Mouse (Mus musculus): ENCODE measurements around the gene Stox2. TPM values are rescaled to one million over a fixed set of nuclear protein-coding genes. Genes with fewer than 3 reads are reported as not detected.
"Not testable (repeated sequence)": the region's sequence is repeated elsewhere in the genome, so short reads cannot be mapped to it uniquely, and the experiment has no call there.

Gene Stox2
- polyA plus RNA-seq, 1 experiment from 2014 or later = 7.4 TPM

GRCm38 (mm10) chr8:47480039-47480438 lies 33.9 kb upstream of the Stox2 start:
- WGBS = 77% methylated on average over 7 of the region's 7 CpGs
- DNase-seq (ENCODE audit: low spot score) (no peak), ATAC-seq (peak; percentile 19; the same call in 1 of the 2 replicates)
- Histone ChIP-seq H3K4me2 (replicated peaks; ENCODE audit: low read depth, low read length) (no peak overlapping the region), H3K4me3 (ENCODE audit: low read depth, low read length) (no peak overlapping the region), H3K9ac (replicated peaks; ENCODE audit: low read depth) (no peak overlapping the region), H3K27ac (ENCODE audit: low read length) (no peak overlapping the region), H3K27me3 (replicated peaks; ENCODE audit: insufficient read depth, low read length) (no peaks in the 10 kb centered on the region), H3K4me1 (ENCODE audit: insufficient read depth, low read depth, low read length) (no peaks in the 10 kb centered on the region), H3K36me3 (ENCODE audit: insufficient read depth, low read length) (no peaks in the 10 kb centered on the region), H3K9me3 (ENCODE audit: low read length) (no peaks in the 10 kb centered on the region)
- TF ChIP-seq CTCF (IDR thresholded peaks at IDR 0.05) (no peak), EP300 (IDR thresholded peaks at IDR 0.05) (no peak)

- Histone ChIP-seq H3K9ac (replicated peaks; ENCODE audit: low read depth) (no peak overlapping the region), H3K27me3 (replicated peaks; ENCODE audit: insufficient read depth, low read length) (no peaks in the 10 kb centered on the region), H3K4me3 (ENCODE audit: low read depth, low read length) (no peak overlapping the region), H3K4me1 (ENCODE audit: insufficient read depth, low read depth, low read length) (no peaks in the 10 kb centered on the region), H3K9me3 (ENCODE audit: low read length) (no peaks in the 10 kb centered on the region), H3K36me3 (ENCODE audit: insufficient read depth, low read length) (no peaks in the 10 kb centered on the region), H3K4me2 (replicated peaks; ENCODE audit: low read depth, low read length) (no peak overlapping the region), H3K27ac (ENCODE audit: low read length) (no peak overlapping the region)
- DNase-seq (ENCODE audit: low spot score) (peak; percentile 46), ATAC-seq (peak; percentile 62)
- TF ChIP-seq EP300 (IDR thresholded peaks at IDR 0.05) (no peak), CTCF (IDR thresholded peaks at IDR 0.05) (no peak)
- 41% methylated on average over 10 of the region's 10 CpGs for WGBS
These were observed 15.5 kb upstream of the Stox2 start for GRCm38 (mm10) chr8:47461650-47462049.

- peak; percentile 15 for DNase-seq (ENCODE audit: low spot score)
- no peaks in the 10 kb centered on the region for H3K4me1 ChIP-seq (ENCODE audit: insufficient read depth, low read depth, low read length)
- H3K9ac ChIP-seq (replicated peaks; ENCODE audit: low read depth) = no peak overlapping the region
- no peak for ATAC-seq
- H3K27ac ChIP-seq (ENCODE audit: low read length) = no peak overlapping the region
- H3K27me3 ChIP-seq (replicated peaks; ENCODE audit: insufficient read depth, low read length) = no peaks in the 10 kb centered on the region
- H3K4me3 ChIP-seq (ENCODE audit: low read depth, low read length) = no peak overlapping the region
- H3K36me3 ChIP-seq (ENCODE audit: insufficient read depth, low read length) = no peaks in the 10 kb centered on the region
- TF ChIP-seq CTCF (IDR thresholded peaks at IDR 0.05) = no peak
- peak; percentile 29 for TF ChIP-seq EP300 (IDR thresholded peaks at IDR 0.05)
- 27% methylated on average over 6 of the region's 6 CpGs for WGBS
- no peaks in the 10 kb centered on the region for H3K9me3 ChIP-seq (ENCODE audit: low read length)
- H3K4me2 ChIP-seq (replicated peaks; ENCODE audit: low read depth, low read length) = no peak overlapping the region
These were observed 13.1 kb upstream of the Stox2 start for GRCm38 (mm10) chr8:47459216-47459749.

- WGBS = 81% methylated on average over 10 of the region's 10 CpGs
- Histone ChIP-seq H3K4me3 (ENCODE audit: low read depth, low read length) (no peak overlapping the region), H3K27ac (ENCODE audit: low read length) (no peak overlapping the region), H3K9me3 (ENCODE audit: low read length) (no peaks in the 10 kb centered on the region), H3K9ac (replicated peaks; ENCODE audit: low read depth) (no peak overlapping the region), H3K4me2 (replicated peaks; ENCODE audit: low read depth, low read length) (no peak overlapping the region), H3K4me1 (ENCODE audit: insufficient read depth, low read depth, low read length) (no peaks in the 10 kb centered on the region), H3K36me3 (ENCODE audit: insufficient read depth, low read length) (no peaks in the 10 kb centered on the region), H3K27me3 (replicated peaks; ENCODE audit: insufficient read depth, low read length) (no peaks in the 10 kb centered on the region)
- ATAC-seq (no peak), DNase-seq (ENCODE audit: low spot score) (no peak)
- TF ChIP-seq EP300 (IDR thresholded peaks at IDR 0.05) = no peak
- no peak for TF ChIP-seq CTCF (IDR thresholded peaks at IDR 0.05)
These were observed 12.4 kb upstream of the Stox2 start for GRCm38 (mm10) chr8:47458591-47458990.

GRCm38 (mm10) chr8:47449211-47449610 lies 3.0 kb upstream of the Stox2 start:
- not testable (repeated sequence) for DNase-seq (ENCODE audit: low spot score); H3K27me3 ChIP-seq (replicated peaks; ENCODE audit: insufficient read depth, low read length); H3K36me3 ChIP-seq (ENCODE audit: insufficient read depth, low read length); H3K4me1 ChIP-seq (ENCODE audit: insufficient read depth, low read depth, low read length); H3K9me3 ChIP-seq (ENCODE audit: low read length); H3K4me2 ChIP-seq (replicated peaks; ENCODE audit: low read depth, low read length); H3K9ac ChIP-seq (replicated peaks; ENCODE audit: low read depth); ATAC-seq; H3K27ac ChIP-seq (ENCODE audit: low read length); H3K4me3 ChIP-seq (ENCODE audit: low read depth, low read length)
- WGBS = 96% methylated on average over 2 of the region's 2 CpGs

GRCm38 (mm10) chr8:47439271-47439670 lies 6.9 kb downstream of the Stox2 start:
- H3K4me1 ChIP-seq (ENCODE audit: insufficient read depth, low read depth, low read length) = no peaks in the 10 kb centered on the region
- no peak overlapping the region for H3K4me2 ChIP-seq (replicated peaks; ENCODE audit: low read depth, low read length)
- H3K36me3 ChIP-seq (ENCODE audit: insufficient read depth, low read length) = no peaks in the 10 kb centered on the region
- H3K4me3 ChIP-seq (ENCODE audit: low read depth, low read length) = no peak overlapping the region
- ATAC-seq (no peak), DNase-seq (ENCODE audit: low spot score) (no peak)
- no peak overlapping the region for H3K9ac ChIP-seq (replicated peaks; ENCODE audit: low read depth)
- 42% methylated on average over 12 of the region's 12 CpGs for WGBS
- TF ChIP-seq CTCF (IDR thresholded peaks at IDR 0.05) = no peak
- no peak for TF ChIP-seq EP300 (IDR thresholded peaks at IDR 0.05)
- H3K27ac ChIP-seq (ENCODE audit: low read length) = no peak overlapping the region
- H3K27me3 ChIP-seq (replicated peaks; ENCODE audit: insufficient read depth, low read length) = no peaks in the 10 kb centered on the region
- no peaks in the 10 kb centered on the region for H3K9me3 ChIP-seq (ENCODE audit: low read length)

- H3K36me3 ChIP-seq (ENCODE audit: insufficient read depth, low read length) = no peaks in the 10 kb centered on the region
- no peak overlapping the region for H3K27ac ChIP-seq (ENCODE audit: low read length)
- no peaks in the 10 kb centered on the region for H3K9me3 ChIP-seq (ENCODE audit: low read length)
- H3K4me2 ChIP-seq (replicated peaks; ENCODE audit: low read depth, low read length) = no peak overlapping the region
- ATAC-seq (no peak), DNase-seq (ENCODE audit: low spot score) (no peak)
- no peaks in the 10 kb centered on the region for H3K27me3 ChIP-seq (replicated peaks; ENCODE audit: insufficient read depth, low read length)
- H3K4me1 ChIP-seq (ENCODE audit: insufficient read depth, low read depth, low read length) = no peaks in the 10 kb centered on the region
- H3K4me3 ChIP-seq (ENCODE audit: low read depth, low read length) = no peak overlapping the region
- TF ChIP-seq EP300 (IDR thresholded peaks at IDR 0.05) = no peak
- TF ChIP-seq CTCF (IDR thresholded peaks at IDR 0.05) = no peak
- WGBS = 83% methylated on average over 6 of the region's 6 CpGs
- no peak overlapping the region for H3K9ac ChIP-seq (replicated peaks; ENCODE audit: low read depth)
These were observed 8.2 kb downstream of the Stox2 start for GRCm38 (mm10) chr8:47437976-47438375.

Data from lung, postnatal 0 days (tissue).